Mouse (Mus musculus) embryo, embryonic 9.5 days (tissue): ENCODE data around the gene Mphosph8.

Experiments
- DNase-seq: peaks from one replicate; pipeline ENCODE4 v3.0.0-alpha.2; 2017; ENCODE audit errors: extremely low spot score

Gene Mphosph8

DNA sequence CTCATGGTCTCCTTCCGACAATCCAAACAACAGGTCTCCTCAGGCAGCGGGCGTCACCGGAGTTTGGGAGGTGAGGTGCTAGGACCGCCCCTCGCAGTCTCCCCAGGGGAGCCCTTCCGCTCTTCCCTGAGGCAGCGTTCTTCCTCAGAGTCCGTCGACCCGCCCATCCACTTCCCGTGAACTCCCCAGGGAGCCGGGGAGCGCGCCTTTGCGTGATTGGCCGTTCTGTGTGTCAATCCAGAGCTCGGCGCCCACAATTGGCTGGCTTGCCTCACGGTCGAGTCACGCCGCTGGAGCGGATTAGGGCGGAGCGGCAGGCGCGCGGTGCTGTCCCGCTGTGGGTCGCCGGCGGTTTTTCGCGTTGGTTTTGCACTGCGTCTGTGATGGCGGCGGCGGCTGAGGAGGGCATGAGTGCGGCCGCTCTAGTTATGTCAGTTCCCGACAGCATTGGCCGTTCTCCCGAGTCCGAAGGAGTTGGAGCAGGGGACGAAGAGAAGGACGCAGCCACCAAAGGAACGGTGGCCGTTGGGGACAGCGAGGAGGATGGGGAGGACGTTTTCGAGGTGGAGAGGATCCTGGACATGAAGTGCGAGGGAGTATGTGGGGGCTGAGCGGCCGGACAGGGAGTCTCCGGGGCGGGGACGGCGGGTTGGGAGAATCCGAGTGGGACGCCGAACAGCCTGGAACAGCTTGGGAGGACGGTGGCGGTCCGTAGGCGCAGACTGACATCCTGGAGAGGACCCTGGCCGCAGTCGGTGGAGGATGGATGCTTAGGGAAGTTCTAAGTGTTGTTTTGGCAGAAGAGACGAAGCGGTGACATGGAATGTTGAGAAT is at the start of gene Mphosph8:
Gene Mphosph8, plus strand, starts transcription at position 280 of the 834 bp plus-strand sequence.
- DNase-seq: peak; percentile 99

GRCm38 (mm10) chr14:56620425-56620824 is 47.6 kb upstream of the Mphosph8 start:
- DNase-seq: no peak

- no peak for DNase-seq
Measured at GRCm38 (mm10) chr14:56626202-56626601, 41.8 kb upstream of the Mphosph8 start.

GRCm38 (mm10) chr14:56628336-56628735 is 39.7 kb upstream of the Mphosph8 start:
- DNase-seq: no peak

DNA sequence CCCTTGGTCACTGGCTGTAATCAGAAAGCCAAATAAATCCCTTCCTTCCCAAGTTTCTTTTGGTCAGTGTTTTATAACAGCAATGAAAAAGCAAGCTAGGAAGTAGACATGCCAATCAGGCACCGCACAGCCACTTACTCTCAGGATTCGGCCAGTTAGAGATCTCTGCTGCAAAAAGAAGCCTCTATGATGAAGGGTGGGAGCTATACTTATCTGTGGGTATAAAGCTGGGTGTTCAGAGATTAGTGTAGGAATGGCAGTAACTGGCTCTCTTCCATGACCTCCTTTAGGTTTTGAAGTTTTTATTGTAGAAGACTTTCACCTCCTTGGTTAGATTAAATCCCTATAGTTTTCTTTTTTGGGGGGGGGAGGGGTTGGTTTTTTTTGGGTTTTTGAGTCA is 36.9 kb upstream of the Mphosph8 start:
- DNase-seq: no peak

- no peak for DNase-seq
Measured at GRCm38 (mm10) chr14:56647206-56647605, 20.8 kb upstream of the Mphosph8 start.

GRCm38 (mm10) chr14:56649448-56649847 is 18.6 kb upstream of the Mphosph8 start:
- DNase-seq: no peak

GRCm38 (mm10) chr14:56665651-56666050 is 2.4 kb upstream of the Mphosph8 start:
- no peak for DNase-seq

- DNase-seq: no peak
Measured at GRCm38 (mm10) chr14:56666909-56667308, 1.1 kb upstream of the Mphosph8 start.

DNA sequence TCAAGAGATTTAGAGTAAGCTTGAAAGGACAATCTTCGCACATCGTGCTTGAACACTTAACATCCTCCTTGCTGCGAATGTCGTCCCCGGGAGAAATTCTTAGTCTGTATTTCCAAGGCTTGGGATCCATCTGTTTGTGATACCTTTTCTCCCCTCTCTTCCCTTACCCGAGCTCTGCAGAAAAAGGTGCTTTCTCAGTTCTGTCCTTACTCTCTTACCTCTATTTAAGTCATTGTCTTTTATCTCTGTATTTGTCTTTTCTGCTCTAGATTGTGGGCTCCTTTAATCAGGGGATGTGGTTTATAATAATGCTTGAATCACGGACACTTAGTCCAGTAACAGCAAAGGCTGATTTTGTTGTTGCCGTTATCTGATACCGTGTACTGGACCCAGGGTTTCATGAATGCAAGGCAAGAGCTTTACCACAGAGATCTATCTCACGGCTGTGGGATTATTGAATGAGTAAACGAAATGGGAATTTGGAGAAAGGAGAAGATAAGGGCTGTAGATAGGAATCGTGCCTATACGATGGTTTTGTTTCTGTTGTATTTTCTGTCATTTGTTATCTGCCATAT is 1.1 kb downstream of the Mphosph8 start:
- DNase-seq: no peak

DNA sequence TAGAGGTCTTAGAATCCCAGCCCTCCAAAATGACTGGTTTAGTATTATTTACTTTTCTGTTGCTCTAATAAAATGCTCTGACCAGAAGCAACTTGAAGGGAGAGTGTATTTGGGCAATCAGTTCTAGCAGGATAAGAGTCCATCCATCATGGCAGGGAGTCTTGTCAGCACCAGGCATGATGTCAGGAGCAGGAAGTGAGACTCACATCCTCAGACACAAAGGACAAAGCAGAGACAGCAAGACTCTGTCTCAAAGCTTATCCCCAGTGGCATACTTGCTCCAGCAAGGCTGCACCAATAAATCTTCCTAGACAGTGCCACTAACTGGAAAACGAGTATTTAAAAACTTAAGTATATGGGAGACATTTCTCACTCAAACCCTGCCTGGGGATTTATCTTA is 17.4 kb downstream of the Mphosph8 start:
- no peak for DNase-seq

GRCm38 (mm10) chr14:56689116-56689515 is 21.1 kb downstream of the Mphosph8 start:
- no peak for DNase-seq

GRCm38 (mm10) chr14:56689766-56690165 is 21.7 kb downstream of the Mphosph8 start:
- no peak for DNase-seq

- no peak for DNase-seq
Measured at GRCm38 (mm10) chr14:56695495-56695894, 27.4 kb downstream of the Mphosph8 start.

GRCm38 (mm10) chr14:56697836-56698235 is 29.8 kb downstream of the Mphosph8 start:
- no peak for DNase-seq

DNA sequence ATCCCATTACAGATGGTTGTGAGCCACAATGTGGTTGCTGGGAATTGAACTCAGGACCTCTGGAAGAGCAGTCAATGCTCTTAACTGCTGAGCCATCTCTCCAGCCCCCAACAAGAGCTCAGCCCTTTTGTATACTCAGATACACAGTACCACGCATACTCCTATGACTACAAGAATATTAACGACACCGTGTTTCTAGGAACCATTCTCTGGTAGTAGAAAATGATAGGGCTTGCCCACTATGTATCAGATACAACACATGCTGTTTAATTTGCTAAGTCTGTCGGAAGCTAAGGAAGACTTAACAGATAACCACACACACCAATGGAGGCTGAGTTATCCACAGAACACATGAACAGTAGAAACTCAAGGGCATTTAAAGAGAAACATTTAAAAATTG is 34.6 kb downstream of the Mphosph8 start:
- DNase-seq: no peak

DNA sequence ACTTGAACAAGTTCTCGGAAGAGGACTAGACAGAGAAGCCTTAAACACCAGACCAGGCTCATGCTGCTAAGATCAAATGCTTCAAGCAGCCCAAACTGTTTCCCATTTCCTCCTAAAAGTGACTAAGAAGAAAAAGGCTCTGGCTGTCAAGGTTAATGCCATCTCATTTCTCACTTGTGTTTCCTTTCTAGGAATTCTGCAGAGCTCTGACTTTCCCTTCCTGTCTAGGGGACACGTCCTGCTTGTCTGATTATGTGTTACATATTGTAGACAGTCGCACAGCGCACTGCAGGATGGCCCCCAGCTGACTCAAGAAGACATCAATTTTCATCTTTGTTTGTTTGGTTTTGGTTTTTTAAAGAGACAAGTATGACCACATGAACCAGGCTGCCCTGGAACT is 37.6 kb downstream of the Mphosph8 start:
- no peak for DNase-seq

DNA sequence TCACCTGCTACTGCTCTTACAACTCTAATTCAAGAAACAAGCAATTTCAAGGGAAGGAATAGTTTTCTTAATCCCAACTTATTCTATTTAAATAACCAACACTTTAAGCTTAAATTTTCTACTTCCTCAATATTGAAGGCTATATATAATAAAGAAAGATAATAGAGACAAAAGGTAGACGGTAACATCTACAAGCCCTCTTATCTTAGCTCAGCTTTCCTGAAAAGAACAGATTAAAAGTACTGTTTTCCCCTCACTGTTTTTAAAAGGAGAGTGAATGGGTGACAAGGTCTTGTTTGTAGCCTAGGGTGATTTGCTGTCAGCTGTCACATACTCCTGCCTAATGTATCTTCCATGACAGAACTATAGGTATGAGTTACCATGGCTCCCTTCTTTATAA is 58.4 kb downstream of the Mphosph8 start:
- DNase-seq: no peak

DNA sequence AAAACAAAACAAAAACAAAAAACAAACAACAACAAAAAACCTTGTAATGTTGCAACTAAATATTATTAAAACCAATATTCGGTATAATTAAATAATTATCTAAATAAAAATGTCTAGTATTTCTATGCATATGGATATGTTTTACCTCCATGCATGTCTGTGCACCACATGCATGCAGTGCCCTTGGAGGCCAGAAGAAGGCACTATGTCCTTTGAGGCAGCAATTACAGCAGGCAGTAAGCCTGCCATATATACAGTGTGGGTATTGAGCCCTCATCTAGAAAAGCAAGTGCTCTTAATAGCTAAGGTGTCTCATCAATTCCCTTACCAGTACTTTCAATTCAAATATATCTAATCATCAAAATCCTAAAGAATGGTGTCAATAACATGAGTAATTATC is 72.1 kb downstream of the Mphosph8 start:
- no peak for DNase-seq
